Mouse (Mus musculus) brain, embryonic 14.5 days (tissue): ENCODE measurements at regions not wholly inside any gene's neighbourhood (a gene's known extent, or its start where the extent isn't known, plus 50 kb on each side); places are given as distances from the start of the nearest gene placed in this dataset.
A peak's percentile ranks its signal among the peaks of the same experiment; 100 is the strongest.

ENCODE experiments used
- DNase-seq: peaks from one replicate; pipeline ENCODE4 v3.0.0-alpha.2; 2011; ENCODE audit warnings: low read depth
- CTCF ChIP-seq: fragments of 200-500 bp; IDR thresholded peaks from 2 replicates; pipeline ENCODE4 v1.5.1; 2012; ENCODE audit warnings: inconsistent platforms, mild to moderate bottlenecking, moderate library complexity, borderline replicate concordance; ENCODE audit not compliant: insufficient read depth, insufficient read length; ENCODE audit errors: extremely low read depth
- POLR2A ChIP-seq: fragments of 200-500 bp; IDR thresholded peaks from 2 replicates; pipeline ENCODE4 v1.6.1; 2012; ENCODE audit warnings: mild to moderate bottlenecking, inconsistent platforms, borderline replicate concordance; ENCODE audit not compliant: poor library complexity, insufficient read depth, insufficient read length, severe bottlenecking; ENCODE audit errors: extremely low read depth

- TF ChIP-seq POLR2A (no peak), CTCF (no peak)
- no peak for DNase-seq
Observed at GRCm38 (mm10) chr13:101013604-101014003, 180.4 kb upstream of the Slc30a5 start.

DNA sequence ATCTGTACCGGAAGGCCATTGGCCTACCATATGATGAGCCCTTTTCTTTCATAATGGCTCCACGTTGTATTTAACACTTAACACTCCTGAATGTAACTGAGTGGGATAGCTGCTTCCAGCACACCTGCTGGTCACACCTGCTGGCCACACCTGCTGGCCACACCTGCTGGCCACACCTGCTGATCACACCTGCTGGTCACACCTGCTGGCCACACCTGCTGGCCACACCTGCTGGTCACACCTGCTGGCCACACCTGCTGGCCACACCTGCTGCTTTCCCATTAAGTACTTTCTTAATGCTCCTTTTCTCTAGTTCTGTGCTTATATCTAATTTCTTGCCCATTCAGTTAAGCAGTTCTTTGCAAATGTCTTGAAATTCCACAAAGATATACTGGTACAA, 157.4 kb upstream of the Slc30a5 start:
- TF ChIP-seq POLR2A (no peak), CTCF (no peak)

GRCm38 (mm10) chr13:100988671-100989531, 155.7 kb upstream of the Slc30a5 start:
- no peak for TF ChIP-seq POLR2A
- no peak for TF ChIP-seq CTCF
- DNase-seq = peak; percentile 29

More for the DNA sequence above, 157.4 kb upstream of the Slc30a5 start:
- no peak for DNase-seq

GRCm38 (mm10) chr13:100988116-100988515, 154.9 kb upstream of the Slc30a5 start:
- TF ChIP-seq CTCF = no peak
- no peak for TF ChIP-seq POLR2A
- no peak for DNase-seq

DNA sequence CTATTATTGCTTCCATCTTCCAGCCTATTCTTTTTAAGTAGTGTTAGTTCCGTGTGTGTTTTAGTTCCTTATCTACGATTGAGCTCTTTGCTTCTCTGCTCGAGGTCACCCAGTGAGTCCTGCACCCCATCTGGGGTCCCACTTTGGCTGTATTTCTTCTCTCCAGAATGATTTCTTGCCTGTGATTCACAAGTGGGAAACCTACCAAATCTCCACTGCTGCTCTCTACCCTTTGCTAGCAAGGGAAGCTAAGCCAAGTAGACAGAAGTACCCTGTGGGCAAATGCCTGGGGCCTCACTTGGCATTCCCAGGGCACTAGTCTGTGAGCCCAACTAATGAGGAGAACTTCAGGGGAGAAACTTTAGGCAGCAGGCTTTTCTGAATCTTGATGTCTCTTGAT, 142.5 kb upstream of the Slc30a5 start:
- no peak for TF ChIP-seq POLR2A
- TF ChIP-seq CTCF = no peak
- DNase-seq = peak; percentile 27

DNA sequence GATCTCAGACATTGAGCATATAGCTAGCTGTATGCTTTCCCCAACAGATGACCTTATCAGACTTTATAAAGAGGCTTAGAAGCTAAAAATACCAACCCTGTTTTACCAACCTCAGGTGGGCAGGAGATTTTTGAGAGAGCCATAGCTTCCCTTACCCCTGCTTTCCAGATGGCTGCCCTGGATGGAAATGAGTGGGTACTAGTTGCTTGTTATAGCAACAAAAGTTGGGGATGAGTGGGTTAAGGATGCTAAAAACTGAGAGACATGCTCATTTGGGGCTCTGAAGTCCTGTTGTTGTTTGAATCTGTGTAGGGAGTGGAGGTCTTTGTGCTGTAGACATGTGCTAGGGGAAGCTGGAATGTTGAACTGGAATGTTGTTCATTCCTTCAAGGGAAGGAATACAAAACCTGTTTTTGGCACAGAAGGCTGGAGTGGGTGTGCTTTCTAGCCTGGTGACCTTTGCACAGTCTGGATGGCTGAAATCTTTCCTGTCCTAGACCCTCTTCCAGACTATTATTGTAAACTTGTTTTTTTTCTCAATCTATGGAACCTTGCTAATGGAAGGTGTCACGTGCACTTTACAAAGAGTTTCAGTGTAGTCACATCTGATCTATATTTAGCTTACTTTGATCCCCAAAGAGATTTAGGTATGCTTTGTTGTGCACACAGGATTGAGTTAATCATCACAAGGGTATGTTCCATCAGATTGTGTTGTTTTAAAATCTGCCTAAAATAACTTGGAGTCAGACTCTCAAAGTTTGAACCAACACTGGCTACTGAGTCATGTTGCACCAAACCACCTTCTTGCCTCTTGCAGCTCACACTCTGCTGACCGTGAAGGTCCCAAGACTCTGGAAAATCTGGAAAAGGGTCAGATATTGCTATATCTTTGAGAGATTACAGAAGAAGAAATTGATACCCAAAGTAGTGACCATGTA, 138.1 kb upstream of the Slc30a5 start:
- DNase-seq = no peak
- TF ChIP-seq CTCF (no peak), POLR2A (no peak)

DNA sequence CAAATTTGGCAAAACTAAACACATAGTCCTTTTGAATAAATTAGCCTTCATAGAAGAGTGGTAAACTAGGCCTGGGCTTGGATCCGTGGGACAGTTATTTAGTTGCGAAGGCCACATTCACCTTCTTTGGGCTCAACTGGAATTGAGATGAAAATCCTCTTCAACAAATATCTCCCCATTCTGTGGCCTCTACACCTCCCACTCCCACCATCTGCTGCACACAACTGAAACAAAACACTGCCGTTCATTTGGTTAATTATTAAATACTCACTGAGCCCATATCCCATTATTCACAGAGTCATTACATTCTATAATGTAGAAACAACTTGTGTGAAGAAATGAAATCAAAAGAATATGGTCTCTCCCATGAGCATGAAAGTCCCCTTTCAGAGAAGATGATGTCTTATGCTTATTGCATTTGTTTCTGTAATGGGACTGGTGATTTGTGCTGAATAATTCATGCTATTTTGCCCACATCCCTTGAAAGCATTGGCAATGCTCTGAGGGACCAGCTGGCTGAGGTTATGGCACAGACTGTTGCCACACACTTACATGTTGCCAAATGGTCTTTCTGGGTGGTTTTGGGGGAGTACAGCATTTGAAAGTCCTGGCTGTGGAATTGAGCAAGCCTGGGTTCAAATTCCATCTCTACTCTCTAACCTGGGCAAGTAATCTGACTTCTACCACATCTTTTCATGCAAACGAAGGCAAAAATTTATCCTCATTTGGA, 129.7 kb upstream of the Slc30a5 start:
- TF ChIP-seq CTCF (no peak), POLR2A (no peak)
- DNase-seq = peak; percentile 91

- peak; percentile 33 for DNase-seq
Observed at GRCm38 (mm10) chr13:100954598-100955251, 121.5 kb upstream of the Slc30a5 start.

DNA sequence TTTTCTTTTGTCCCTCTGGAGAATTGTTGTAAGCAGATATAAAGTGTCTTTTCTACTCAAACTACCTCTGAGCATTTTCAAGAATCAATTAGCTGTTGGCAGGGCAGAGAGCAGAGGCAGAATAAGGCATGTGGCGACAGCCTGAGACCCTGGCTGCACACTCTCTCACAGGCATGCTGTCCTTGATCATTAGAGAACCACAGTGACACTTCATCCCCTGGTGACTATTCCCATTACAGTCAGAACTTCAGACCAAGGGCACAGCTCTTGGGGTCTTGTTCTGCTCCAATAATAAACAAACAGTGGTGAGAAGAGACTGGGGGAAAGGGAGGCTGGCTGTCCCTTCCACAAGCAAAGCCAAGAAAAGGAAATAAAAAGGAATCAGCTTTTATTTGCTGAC, 120.9 kb upstream of the Slc30a5 start:
- peak; percentile 39 for DNase-seq
- TF ChIP-seq CTCF = no peak
- TF ChIP-seq POLR2A = no peak

More at GRCm38 (mm10) chr13:100954598-100955251, 121.5 kb upstream of the Slc30a5 start:
- TF ChIP-seq CTCF = no peak
- no peak for TF ChIP-seq POLR2A

DNA sequence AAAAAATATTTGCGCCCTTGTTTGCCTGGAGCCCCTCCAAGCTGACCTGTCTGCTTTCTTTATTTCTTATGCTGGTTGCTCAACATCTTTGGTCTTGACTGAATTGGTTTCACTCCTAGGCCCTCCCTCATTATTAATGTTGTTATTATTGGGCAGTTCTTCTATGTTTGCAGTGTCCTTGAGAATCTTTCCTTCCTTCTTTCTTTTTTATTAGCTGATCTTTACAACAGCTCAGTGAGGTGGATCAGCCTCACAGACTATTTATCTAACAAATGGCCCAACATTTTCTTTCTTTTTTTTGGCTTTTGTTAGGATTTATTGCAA, 117.9 kb upstream of the Slc30a5 start:
- TF ChIP-seq POLR2A (no peak), CTCF (no peak)
- DNase-seq = no peak
